Mouse (Mus musculus) ovary, adult 18-20 months (tissue): Measurements from ENCODE around the gene Tspan4.
A peak's percentile ranks its signal among the peaks of the same experiment; 100 is the strongest.
"Not testable (repeated sequence)": the region's sequence is repeated elsewhere in the genome, so short reads cannot be mapped to it uniquely, and the experiment has no call there.

ENCODE experiments used
- DNase-seq: peaks from one replicate; pipeline ENCODE4 v3.0.0; 2022; ENCODE audit warnings: low spot score, mixed read lengths

Gene Tspan4

GRCm38 (mm10) chr7:141439140-141439679, 35.8 kb upstream of the Tspan4 start:
- DNase-seq, result no peak

GRCm38 (mm10) chr7:141439811-141440210, 35.2 kb upstream of the Tspan4 start:
- no peak for DNase-seq

GRCm38 (mm10) chr7:141440613-141441012, 34.4 kb upstream of the Tspan4 start:
- no peak for DNase-seq

GRCm38 (mm10) chr7:141441460-141441859, 33.6 kb upstream of the Tspan4 start:
- no peak for DNase-seq

GRCm38 (mm10) chr7:141442199-141442598, 32.8 kb upstream of the Tspan4 start:
- DNase-seq, result no peak

GRCm38 (mm10) chr7:141443081-141443821, 31.8 kb upstream of the Tspan4 start:
- DNase-seq, result no peak

GRCm38 (mm10) chr7:141443828-141444237, 31.2 kb upstream of the Tspan4 start, which contains the start of gene Pidd1:
TSS of gene Pidd1 (minus strand) at chr7:141444025.
- DNase-seq, result no peak

- DNase-seq, result not testable (repeated sequence)
Measured at GRCm38 (mm10) chr7:141446374-141446773, 28.7 kb upstream of the Tspan4 start.

GRCm38 (mm10) chr7:141447110-141447991, 27.7 kb upstream of the Tspan4 start, which contains the start of gene Rplp2:
TSS of gene Rplp2 (plus strand) at chr7:141447370.
- DNase-seq, result peak; percentile 89

GRCm38 (mm10) chr7:141451928-141452327, 23.1 kb upstream of the Tspan4 start:
- no peak for DNase-seq

GRCm38 (mm10) chr7:141453636-141454035, 21.4 kb upstream of the Tspan4 start:
- no peak for DNase-seq

- peak; percentile 90 for DNase-seq
Measured at GRCm38 (mm10) chr7:141454967-141455551, 20.0 kb upstream of the Tspan4 start, which contains the start of gene Pnpla2. TSS of gene Pnpla2 (plus strand) at chr7:141455198.

GRCm38 (mm10) chr7:141455610-141456314, 19.3 kb upstream of the Tspan4 start:
- DNase-seq, result peak; percentile 69

GRCm38 (mm10) chr7:141456739-141457138, 18.3 kb upstream of the Tspan4 start:
- no peak for DNase-seq

GRCm38 (mm10) chr7:141457236-141457635, 17.8 kb upstream of the Tspan4 start:
- no peak for DNase-seq

- DNase-seq, result no peak
Measured at GRCm38 (mm10) chr7:141457986-141458660, 16.9 kb upstream of the Tspan4 start.

- no peak for DNase-seq
Measured at GRCm38 (mm10) chr7:141458661-141459060, 16.4 kb upstream of the Tspan4 start.

GRCm38 (mm10) chr7:141459301-141459711, 15.7 kb upstream of the Tspan4 start:
- DNase-seq, result no peak

- DNase-seq, result no peak
Measured at GRCm38 (mm10) chr7:141460001-141460390, 15.0 kb upstream of the Tspan4 start.

- DNase-seq, result no peak
Measured at GRCm38 (mm10) chr7:141460391-141461113, 14.5 kb upstream of the Tspan4 start, which contains the start of gene Cracr2b. TSS of gene Cracr2b (plus strand) at chr7:141461094.
